Mouse (Mus musculus) myocyte (in vitro differentiated cells): Measurements from ENCODE around the gene Syt1.

Experiments used
- POLR2A ChIP-seq: IDR thresholded peaks from one replicate; pipeline ENCODE4 v1.6.1; 2011; ENCODE audit warnings: low read depth, mild to moderate bottlenecking, control low read depth, moderate library complexity; ENCODE audit not compliant: insufficient read length
- POLR2AphosphoS2 ChIP-seq: IDR thresholded peaks from one replicate; pipeline ENCODE4 v1.6.1; 2011; ENCODE audit warnings: low read depth, control low read depth; ENCODE audit not compliant: insufficient read length
- TCF12 ChIP-seq: IDR thresholded peaks from one replicate; pipeline ENCODE4 v1.6.1; 2011; ENCODE audit warnings: mild to moderate bottlenecking, control low read depth; ENCODE audit not compliant: poor library complexity, insufficient read depth, severe bottlenecking
- TCF3 ChIP-seq: IDR thresholded peaks from one replicate; pipeline ENCODE4 v1.6.1; 2011; ENCODE audit warnings: low read depth, control low read depth; ENCODE audit not compliant: insufficient read length

DNA sequence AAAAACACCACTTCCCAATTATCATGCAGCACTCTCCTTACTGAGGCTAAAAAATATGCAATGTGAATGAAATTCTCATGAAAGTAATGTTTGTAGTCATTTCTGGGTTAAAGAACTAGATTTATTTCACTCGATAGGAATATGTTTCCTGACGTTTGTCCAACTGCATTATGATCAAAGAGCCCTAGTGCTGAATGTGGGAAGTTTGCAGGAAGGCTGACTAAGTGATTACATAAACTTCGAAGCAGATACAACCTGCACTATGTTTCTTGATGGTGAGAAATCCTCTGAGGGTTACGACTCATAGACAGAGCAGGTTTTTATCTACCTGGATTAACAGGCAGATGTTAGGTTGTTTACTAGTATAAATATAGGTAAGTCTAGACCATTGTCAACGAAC lies 36.8 kb upstream of the Syt1 start:
- TF ChIP-seq POLR2A (no peak), POLR2AphosphoS2 (no peak), TCF12 (no peak), TCF3 (no peak)
